Mouse (Mus musculus) gastrocnemius, adult 2 months (tissue): ENCODE measurements around the gene Ror1. TPM values are rescaled to one million over a fixed set of nuclear protein-coding genes. Genes with fewer than 3 reads are reported as not detected.
A peak's percentile ranks its signal among the peaks of the same experiment; 100 is the strongest.

Experiments
- DNase-seq: peaks from one replicate; pipeline ENCODE4 v3.0.0; 2022
- H3K27ac ChIP-seq: fragments of 200-600 bp; 2 replicates; pipeline ENCODE4 v1.8.1; 2022; ENCODE audit warnings: mild to moderate bottlenecking
- H3K4me3 ChIP-seq: fragments of 200-600 bp; 2 replicates; pipeline ENCODE4 v1.8.1; 2022; ENCODE audit warnings: mild to moderate bottlenecking, moderate library complexity
- CTCF ChIP-seq: fragments of 200-600 bp; IDR thresholded peaks from 2 replicates; pipeline ENCODE4 v1.8.1; 2022; ENCODE audit warnings: antibody characterized with exemption, mild to moderate bottlenecking, moderate library complexity
- intact Hi-C: fragments of 180-260 bp; cut with DNase I; formaldehyde crosslinking; loops from one replicate; pipeline ENCODE4 v1.15.1; 2025
- total RNA-seq, 2 experiments: library from RNA; stranded (reverse); gene quantifications; 2 replicates each; pipeline ENCODE4 v1.2.3; 2021

Gene Ror1
- total RNA-seq, 2 experiments from 2014 or later: 0.79 to 1.5 TPM

DNA sequence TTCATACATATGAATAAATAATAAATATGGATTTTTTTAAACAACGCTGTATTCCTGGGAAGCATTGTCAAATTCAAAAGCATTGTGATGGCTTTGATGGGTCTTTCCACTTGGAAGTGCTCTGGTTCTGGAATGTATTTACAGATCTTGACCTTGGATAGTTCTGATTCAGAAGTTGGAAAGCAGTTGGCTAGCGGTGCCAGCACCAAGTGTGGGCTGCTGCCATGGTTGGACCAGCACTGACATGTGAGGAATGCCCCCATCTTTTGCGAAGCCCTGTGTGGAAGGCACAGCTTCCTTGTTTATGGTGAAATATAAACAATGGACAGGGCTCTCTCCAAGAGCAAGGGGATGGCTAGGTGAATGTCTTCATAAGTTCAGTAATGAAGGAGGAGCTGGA is 82.7 kb downstream of the Ror1 start:
- Histone ChIP-seq H3K4me3 (no peak overlapping the region), H3K27ac (no peak overlapping the region)
- TF ChIP-seq CTCF: no peak
- intact Hi-C loops: no loop called here
- no peak for DNase-seq

GRCm38 (mm10) chr4:100181676-100182075 is 86.1 kb downstream of the Ror1 start:
- TF ChIP-seq CTCF: no peak
- Histone ChIP-seq H3K27ac (peak overlapping the region; percentile 56), H3K4me3 (no peak overlapping the region)
- DNase-seq: peak; percentile 82
- intact Hi-C loops: no loop called here

- no peak for TF ChIP-seq CTCF
- Histone ChIP-seq H3K4me3 (no peak overlapping the region), H3K27ac (no peak overlapping the region)
- DNase-seq: no peak
- intact Hi-C loops: no loop called here
These were observed 91.2 kb downstream of the Ror1 start for GRCm38 (mm10) chr4:100186781-100187180.

DNA sequence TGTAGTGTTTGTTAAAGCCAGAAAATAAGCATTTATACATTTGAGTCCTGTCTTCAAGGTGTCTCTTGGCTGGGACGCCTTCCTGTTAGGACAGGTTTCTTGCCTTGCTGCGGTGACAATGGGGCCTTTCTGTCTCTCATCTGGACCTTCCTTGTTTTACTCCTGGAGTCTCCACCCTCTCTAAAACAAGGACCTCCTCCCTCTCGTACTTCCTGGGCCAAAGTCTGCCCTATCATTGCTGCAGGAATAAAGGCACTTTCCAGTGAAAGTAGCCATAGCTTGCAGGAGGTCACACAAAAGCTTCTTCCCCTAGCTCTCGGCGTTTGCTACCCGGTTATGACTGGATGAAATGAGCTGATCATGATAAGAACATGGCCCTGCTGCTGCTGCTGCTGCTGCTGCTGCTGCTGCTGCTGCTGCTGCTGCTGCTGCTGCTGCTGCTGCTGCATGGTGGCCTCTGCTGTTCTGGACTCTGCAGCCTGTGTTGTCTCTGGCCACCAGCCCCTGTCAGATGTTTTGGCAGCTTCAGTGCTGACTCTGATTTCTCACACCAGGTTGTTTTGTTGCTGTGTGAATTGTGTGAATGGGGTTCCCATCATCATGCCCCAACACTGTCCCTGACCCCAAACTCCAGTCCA is 92.1 kb downstream of the Ror1 start:
- peak overlapping the region; percentile 35 for H3K27ac ChIP-seq
- DNase-seq: no peak
- TF ChIP-seq CTCF: no peak
- H3K4me3 ChIP-seq: no peak overlapping the region
- intact Hi-C loops: no loop called here

DNA sequence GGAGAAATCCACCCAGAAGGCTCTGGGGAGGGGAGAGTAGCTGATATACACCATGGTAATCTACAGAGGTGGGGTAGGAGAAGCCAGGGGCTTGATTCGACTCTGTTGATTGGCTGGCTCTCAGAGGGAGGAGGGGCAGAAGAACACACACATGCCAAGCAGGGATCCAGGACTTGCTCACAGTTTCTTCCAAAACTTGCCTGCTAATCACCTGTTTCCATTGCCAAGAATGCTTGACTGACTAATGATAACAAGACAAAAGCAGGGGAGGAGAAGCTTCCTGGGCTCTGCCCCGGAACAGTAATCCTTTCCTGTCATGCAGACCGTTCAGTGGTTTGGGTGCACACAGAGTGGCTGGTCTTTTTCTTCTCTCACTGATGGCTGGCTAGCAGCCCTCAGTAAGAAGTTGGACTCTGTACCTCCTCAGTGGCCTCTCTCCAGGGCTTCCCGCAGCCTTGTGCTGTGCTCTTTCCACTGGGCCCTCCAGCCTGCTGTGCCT is 92.7 kb downstream of the Ror1 start:
- H3K27ac ChIP-seq: peak overlapping the region; percentile 40

GRCm38 (mm10) chr4:100191483-100191882 is 95.9 kb downstream of the Ror1 start:
- H3K27ac ChIP-seq: no peak overlapping the region
- no peak for TF ChIP-seq CTCF
- no peak overlapping the region for H3K4me3 ChIP-seq
- no peak for DNase-seq
- intact Hi-C loops: no loop called here

More for the DNA sequence above, 92.7 kb downstream of the Ror1 start:
- TF ChIP-seq CTCF: no peak
- H3K4me3 ChIP-seq: no peak overlapping the region
- DNase-seq: peak; percentile 26
- intact Hi-C loops: no loop called here

- DNase-seq: no peak
- Histone ChIP-seq H3K4me3 (no peak overlapping the region), H3K27ac (no peak overlapping the region)
- intact Hi-C loops: no loop called here
- TF ChIP-seq CTCF: no peak
These were observed 98.5 kb downstream of the Ror1 start for GRCm38 (mm10) chr4:100194136-100194535.

- DNase-seq: no peak
- Histone ChIP-seq H3K27ac (no peak overlapping the region), H3K4me3 (no peak overlapping the region)
- intact Hi-C loops: no loop called here
- no peak for TF ChIP-seq CTCF
These were observed 100.7 kb downstream of the Ror1 start for GRCm38 (mm10) chr4:100196255-100196793.

DNA sequence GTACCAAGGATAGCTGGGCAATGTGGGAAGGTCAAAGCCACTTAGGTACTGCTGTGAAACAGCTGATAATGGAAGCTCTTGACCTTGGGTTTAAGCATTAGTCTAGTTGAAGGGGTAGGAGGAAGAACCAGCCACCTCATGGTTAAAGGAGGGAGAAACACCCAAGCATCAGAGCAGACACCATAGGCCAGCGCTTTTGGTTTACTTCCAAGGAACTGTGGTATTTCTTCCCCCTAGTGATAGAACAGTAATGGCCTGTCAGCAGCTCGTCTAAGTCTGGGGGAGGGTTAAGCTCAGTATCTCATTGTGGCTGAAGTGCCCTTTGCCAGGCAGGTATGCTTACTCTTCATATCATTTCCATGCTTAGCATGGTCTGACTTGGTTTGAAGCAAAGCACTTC is 102.7 kb downstream of the Ror1 start:
- intact Hi-C loops: no loop called here
- DNase-seq: no peak
- TF ChIP-seq CTCF: no peak
- Histone ChIP-seq H3K4me3 (no peak overlapping the region), H3K27ac (no peak overlapping the region)

DNA sequence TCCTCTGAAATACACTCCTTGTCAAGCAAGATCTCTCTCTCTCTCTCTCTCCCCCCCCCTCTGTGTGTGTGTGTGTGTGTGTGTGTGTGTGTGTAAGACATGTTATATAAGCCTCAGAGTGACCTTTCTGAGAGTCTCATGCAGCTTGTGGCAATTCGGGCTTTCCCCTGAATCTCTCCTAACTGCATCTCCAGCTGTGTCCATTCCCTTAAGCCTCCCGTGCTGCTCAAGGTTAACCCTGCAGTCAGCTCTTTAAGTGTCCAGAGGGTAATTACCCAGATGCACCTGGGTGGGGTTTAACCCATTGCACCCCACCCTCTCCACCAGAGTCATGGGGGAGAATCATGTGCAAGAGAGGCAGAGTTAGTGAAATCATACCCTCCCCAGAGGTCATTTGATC is 105.7 kb downstream of the Ror1 start:
- no peak overlapping the region for H3K27ac ChIP-seq
- H3K4me3 ChIP-seq: no peak overlapping the region
- no peak for TF ChIP-seq CTCF
- no peak for DNase-seq
- intact Hi-C loops: no loop called here

GRCm38 (mm10) chr4:100203066-100203465 is 107.5 kb downstream of the Ror1 start:
- no peak for TF ChIP-seq CTCF
- Histone ChIP-seq H3K27ac (no peak overlapping the region), H3K4me3 (no peak overlapping the region)
- DNase-seq: no peak
- intact Hi-C loops: no loop called here

DNA sequence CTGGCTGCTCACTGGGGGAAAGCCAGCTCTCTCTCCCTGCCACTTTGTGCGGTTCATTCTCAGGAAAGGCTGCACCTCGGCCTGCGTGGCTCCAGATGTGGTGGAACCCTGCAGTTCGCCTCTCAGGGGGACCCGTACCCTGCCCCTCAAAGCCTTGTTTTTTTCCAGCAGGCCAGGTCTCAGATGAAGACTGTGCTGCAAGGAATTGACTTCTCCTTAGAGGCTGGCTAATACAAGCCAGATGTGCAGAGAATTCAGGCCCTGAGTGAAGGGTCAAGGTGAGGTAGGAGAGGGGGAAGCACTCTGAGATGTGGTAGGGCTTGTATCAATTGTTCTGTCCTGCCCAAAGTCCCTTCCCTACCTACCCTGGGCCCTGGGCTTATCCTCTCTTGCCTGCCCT is 108.1 kb downstream of the Ror1 start:
- Histone ChIP-seq H3K27ac (no peak overlapping the region), H3K4me3 (no peak overlapping the region)
- TF ChIP-seq CTCF: no peak
- DNase-seq: no peak
- intact Hi-C loops: no loop called here

DNA sequence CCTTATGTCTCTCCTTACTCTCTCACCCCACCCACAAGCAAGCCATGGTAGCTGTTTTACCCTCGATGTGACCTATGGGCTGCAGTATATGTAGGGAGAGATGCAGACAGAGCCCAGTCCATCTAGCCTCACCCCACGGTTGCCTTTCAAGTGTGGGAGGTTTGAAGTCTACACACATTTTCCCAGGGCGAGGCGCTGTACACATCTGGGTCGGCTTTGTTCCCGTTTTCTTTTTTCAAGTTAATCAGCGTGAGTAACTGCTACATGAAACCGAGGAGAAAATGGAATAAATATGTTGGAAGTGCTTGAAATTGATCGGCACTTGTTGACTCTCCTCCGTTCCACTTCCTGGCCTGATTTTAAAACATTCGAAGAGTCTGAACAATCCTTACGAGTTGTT is 108.8 kb downstream of the Ror1 start:
- TF ChIP-seq CTCF: no peak
- intact Hi-C loops: no loop called here
- Histone ChIP-seq H3K27ac (no peak overlapping the region), H3K4me3 (no peak overlapping the region)
- DNase-seq: no peak

DNA sequence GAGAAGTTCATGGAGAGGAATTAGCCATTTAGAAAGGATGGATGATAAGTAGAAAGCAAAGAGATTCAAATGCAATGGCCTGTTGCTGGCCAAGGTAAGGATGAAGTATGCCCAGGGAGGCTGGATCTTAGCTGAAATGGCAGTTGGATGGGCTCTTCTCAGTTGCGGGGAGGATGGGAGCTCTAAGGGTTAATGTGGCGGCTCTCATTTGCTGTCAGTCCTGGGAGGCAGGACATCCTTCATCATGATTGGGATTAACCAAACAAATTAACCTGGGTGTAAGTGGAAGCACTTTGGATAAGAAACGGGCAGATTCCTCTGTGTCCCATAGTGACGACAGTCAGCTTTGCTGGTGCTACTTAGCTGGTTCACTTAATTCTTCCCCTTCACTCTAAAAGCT is 112.5 kb downstream of the Ror1 start:
- no peak for TF ChIP-seq CTCF
- no peak overlapping the region for H3K27ac ChIP-seq
- no peak for DNase-seq
- intact Hi-C loops: no loop called here
- no peak overlapping the region for H3K4me3 ChIP-seq
